Mouse (Mus musculus) adrenal gland, postnatal 25 days (tissue): ENCODE data around the gene St3gal3. TPM values are rescaled to one million over a fixed set of nuclear protein-coding genes. Genes with fewer than 3 reads are reported as not detected.

Experiments used
- DNase-seq: peaks from one replicate; pipeline ENCODE4 v3.0.0; 2021; ENCODE audit warnings: mixed read lengths
- total RNA-seq: library from RNA; stranded (reverse); gene quantifications from 2 replicates; pipeline ENCODE4 v1.2.3, GENCODE M21; 2021

The St3gal3 gene
- total RNA-seq, 1 experiment from 2014 or later = 33.0 TPM

DNA sequence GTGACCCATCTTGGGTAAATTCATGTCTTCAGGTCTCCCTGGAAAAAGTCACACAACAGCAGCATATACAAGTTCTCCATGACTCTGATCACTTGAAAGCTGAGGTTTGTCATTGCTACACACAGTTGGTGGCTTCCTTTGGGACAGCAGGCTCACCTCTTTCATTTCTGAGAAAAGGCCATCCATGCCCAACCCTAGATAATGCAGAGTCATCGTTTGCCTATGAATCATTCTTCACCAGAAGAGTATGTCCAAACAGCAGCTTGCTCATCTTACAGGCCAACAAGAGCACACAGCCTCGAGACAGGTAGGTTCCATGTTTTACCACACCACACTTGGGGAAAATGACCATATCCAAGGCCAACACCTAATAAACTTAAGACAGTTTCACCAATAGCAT, 45.9 kb downstream of the St3gal3 start:
- DNase-seq = no peak

DNA sequence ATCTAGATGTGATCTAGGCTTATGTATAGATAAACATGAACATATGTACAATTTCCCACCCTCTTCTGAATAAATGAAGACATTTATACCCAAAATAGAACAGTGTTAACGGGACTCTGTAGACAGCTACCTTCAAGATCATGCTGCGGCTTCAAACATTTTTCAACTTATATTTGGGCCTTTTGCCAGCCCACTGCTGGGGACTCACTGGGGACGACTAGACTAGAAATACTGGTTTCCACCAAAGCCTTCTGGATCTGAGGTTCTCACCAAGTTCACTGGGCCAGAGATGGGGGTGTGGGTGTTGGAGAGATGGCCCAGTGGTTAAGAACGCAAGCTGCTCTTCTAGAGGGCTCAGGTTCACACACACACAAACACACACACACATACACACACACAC, 49.7 kb downstream of the St3gal3 start:
- no peak for DNase-seq

DNA sequence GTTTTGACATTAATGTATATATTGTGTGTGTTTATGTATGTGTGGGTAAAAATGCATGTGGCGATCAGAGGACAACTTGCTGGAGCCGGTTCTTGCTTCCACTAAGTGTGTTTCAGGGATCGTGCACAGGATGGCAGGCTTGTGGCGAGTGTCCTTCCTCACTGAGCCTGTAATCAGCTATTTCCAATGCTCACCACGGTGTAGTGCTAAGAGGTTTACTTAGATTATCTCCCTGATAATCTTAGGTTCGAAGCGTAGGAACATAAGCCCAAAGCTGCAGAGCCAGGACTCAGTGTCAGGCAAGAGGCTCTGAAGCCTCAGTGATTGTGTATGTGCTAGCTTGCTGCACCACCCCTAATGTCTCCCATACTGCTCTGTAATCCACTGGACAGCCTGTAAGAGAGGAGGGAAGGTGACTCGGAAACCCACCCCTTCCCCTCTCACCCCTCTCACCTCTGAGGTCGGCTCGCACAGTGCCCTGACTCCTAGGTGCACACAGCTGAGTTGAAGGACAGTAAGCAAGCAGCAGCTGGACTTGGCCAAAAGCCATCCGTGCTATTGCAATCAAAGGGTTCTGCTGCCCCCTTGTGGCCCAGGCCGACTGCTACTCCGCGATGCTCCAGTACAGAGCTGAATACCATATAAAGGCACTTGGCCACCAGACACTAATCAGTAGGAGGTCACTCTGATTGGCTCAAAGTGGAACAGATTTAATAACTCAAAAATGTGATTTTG, 51.3 kb downstream of the St3gal3 start:
- DNase-seq = peak; percentile 95

DNA sequence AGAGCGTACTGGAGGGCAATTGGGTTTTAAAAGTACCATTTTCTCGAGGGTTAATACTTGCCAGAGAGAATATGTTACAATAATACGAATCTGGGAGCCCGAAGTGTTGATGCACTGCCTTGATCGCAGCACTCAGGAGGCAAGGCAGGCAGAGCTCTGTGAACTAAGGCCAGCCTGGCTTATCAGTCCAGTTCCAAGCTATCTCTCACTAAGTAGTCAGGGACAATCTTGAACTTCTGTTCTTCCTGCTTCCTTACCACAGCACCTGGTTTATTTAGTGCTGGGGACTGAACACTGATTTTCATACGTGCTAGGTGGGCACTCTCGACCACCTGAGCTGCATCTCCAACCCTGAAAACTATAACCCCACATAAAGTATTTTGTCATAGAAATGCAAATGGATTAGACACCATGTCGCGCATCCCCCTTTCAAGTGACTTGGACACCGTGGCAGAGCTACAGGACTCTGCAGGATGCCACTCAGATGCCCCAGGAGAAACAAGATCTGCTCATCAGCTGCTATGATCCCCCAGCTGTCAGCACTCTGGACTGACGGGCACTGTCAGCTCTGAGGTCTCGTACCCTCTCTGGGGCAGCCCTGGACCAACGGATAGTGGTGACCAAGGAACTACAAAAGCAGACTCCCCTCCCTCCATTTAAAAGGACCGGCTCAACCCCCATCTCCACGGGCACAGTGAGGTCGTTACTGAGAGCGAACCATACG, 52.9 kb downstream of the St3gal3 start:
- no peak for DNase-seq

DNA sequence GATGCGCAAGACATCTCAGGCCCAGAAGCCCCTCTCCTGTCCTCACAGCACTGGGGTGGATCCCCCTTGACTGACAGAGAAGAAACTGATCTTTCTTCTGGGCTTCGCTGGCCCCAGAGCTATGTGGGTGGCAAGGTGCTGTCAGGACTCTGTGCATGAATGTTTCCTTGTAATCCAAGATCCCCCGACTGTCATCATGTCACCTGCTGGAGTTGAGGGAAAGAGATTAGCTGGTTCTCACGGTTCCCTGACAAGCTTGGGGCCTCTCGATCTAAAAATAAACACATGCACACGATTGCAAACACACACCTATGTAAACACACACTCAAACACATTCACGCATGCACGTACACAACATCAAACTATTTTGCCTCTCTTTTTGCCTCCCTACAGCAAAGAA, 54.2 kb downstream of the St3gal3 start:
- DNase-seq = no peak

DNA sequence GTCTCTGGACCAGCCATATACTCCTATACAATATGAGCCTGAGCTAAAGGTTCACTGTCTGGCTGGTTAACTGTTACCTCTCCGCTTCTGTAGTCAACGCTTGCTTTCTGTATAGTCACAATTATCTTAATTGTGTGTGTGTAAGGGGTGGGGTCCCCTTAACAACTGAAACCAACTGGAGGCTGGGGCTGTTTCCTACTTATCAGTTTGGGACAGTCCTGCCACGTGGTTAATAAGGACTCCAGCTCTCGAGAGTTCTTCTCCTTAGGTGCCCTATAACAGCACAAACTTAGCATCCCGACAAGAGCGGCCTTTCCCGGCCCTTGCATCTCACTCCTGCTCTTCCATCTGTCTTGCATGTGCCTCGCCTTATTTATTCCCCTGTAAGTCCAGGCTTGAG, 55.5 kb downstream of the St3gal3 start:
- no peak for DNase-seq

DNA sequence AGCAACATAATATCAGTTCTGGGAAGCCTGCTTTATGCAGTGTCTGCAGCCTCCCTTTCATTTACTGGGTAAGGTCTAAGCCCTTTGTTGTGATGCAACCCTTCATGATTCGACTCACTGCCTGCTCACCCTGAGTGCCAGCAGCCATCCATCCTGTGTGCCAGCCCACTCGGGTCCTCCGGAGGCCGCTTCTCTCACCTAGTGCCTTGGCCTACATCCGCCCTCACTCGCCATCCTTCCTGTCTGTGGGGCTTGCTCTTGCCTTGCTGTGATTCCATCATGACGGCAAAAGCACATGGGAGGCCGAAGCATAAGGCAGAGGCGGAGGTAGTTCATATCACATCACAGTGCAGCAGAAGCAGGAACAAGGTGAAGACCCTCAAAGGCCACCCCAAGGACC, 56.1 kb downstream of the St3gal3 start:
- no peak for DNase-seq

DNA sequence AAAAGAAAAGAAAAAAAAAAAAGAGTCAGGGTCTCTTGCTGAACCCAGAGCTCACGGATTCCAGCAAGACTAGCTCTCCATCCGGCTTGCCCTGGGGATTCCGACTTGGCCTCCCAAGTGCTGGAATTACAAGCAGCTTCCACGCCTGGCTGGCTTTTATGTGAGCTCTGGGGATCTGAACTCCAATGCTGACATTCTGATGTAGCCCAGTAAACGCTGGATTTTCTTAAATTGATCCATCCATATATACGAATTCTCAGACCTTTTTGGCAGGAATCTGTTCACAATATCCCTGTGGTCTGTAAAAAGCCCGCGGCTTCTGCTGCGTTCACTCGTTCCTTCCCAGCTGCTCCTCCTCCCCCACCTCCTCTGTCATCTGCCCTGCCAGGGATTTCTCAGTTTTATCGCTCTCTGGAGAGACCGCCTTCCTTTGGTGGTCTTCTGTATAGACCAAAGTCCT, 57.4 kb downstream of the St3gal3 start:
- no peak for DNase-seq

DNA sequence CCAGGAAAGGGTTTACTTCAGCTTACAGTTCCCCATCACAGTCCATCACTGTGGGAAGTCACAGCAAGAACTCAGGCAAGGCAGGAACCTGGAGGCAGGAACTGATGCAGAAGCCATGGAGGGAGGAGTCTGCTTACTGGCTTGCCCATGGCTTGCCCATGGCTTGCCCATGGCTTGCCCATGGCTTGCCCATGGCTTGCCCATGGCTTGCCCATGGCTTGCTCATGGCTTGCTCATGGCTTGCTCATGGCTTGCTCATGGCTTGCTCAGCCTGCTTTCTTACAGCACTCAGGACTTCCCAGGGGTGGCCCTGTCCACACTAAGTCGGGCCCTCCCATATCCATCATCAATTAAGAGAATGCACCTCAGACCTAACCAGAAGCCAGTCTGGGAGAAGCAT, 58.1 kb downstream of the St3gal3 start:
- DNase-seq = no peak

DNA sequence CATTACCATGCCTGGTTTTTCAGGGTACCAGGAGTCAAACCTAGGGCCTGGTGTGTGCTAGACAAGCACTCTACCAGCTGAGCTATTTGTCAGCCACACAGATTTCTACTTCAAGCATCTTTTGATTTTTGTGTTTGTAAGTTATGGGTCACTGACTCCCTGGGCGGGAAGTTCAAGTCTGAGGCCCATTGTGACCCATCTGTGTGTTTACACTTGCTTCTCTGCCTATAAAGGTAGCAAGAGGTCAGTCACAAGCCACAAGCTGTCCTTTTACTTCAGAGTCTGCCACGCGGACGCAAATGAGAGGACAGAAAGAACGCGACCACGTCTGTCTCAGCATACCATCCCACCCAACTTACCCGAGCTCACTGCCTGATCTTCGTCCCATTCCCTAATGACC, 59.4 kb downstream of the St3gal3 start:
- no peak for DNase-seq

DNA sequence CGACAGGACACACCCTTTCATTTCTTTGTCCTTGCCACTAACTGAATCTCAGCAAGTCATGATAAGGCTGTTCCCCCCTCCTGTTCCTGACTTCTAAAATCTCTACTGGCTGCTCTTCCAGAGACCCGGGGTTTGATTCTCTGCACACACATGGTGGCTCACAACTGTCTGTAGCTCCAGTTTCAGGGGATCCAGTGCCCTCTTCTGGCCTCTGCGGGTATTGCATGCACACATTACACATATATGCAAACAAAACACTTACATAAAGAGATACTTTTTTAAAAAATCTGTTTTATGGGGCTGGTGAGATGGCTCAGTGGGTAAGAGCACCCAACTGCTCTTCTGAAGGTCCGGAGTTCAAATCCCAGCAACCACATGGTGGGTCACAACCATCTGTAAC, 60.5 kb downstream of the St3gal3 start:
- no peak for DNase-seq

DNA sequence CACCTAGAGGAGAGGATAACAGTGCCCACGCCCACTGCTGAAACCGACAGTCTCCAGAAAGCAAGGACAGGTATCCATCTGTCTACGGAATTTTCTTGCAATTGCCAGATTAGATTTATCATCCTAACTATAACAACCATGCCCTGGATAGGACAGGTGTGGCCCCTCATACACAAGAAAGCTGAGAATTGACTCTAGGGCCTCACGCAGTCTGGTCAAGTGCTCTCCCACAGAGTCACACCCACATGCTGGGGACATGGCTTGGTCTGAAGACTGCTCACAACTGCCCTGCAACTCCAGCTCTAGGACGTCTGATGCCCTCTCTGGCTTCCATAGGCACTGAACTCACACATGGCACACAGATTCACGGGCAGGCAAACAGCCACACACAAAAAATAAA, 61.6 kb downstream of the St3gal3 start:
- DNase-seq = no peak

DNA sequence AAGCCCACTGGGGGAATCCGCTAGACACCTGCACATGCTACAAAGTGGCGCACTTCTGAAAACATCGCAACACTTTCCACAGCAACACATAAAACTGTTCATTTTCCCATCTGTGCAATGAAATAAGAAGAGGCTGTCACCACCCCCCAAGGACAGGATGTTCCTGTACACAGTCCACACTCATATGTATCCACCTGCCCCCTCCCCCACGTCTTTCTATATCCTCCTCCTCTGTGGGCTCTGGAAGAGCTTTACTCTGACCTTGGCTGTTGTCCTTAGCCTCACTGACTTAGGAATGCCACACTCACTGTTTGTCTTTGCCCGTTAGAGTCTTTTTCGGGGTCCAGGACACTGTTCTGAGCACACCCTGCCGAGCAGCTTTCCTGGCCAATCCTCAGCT, 62.8 kb downstream of the St3gal3 start:
- DNase-seq = no peak

DNA sequence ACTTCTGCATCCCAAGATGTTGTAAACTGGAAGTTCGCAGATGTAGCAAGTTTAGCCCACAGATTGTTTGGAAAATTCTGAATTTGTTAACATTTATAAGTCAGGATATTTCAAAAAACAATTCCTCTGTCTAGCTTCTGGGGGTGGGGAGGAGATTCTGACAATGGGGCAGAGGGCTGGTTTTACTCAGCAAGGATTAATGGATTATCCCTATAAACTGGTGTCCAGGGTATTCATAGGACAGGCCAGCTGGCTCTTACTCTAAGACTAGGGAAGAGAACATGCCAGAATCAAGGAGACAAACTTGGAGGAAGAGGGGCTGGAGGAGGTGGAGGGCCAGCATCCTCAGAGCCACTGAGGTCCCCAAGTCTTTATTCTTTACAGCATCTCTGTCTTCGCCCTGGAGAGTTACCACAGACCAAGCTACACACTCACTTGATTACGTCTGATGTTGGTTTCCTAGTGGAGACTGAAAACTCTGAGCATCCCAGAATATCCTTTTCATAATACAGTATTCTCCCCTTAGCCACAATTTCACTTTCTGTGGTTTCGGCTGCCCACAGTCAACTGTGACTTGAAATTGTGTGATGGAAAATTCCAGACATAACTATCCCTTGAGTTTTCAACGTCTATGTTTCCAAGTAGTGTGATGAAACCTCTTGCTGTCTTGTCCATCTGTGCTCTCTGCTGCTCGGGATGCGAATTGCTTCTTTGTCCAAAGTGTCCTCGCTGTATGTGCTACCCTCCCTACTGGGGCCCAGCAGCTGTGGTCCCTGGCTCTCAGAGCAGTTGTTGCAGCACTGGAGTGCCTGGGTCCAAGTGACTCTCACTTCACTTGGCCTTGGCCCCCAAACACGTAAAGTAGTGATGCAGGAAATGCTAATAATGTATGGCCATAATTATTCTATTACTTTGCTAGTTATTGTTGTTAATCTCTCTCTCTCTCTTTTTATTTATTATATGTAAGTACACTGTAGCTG, 64.2 kb downstream of the St3gal3 start:
- no peak for DNase-seq

DNA sequence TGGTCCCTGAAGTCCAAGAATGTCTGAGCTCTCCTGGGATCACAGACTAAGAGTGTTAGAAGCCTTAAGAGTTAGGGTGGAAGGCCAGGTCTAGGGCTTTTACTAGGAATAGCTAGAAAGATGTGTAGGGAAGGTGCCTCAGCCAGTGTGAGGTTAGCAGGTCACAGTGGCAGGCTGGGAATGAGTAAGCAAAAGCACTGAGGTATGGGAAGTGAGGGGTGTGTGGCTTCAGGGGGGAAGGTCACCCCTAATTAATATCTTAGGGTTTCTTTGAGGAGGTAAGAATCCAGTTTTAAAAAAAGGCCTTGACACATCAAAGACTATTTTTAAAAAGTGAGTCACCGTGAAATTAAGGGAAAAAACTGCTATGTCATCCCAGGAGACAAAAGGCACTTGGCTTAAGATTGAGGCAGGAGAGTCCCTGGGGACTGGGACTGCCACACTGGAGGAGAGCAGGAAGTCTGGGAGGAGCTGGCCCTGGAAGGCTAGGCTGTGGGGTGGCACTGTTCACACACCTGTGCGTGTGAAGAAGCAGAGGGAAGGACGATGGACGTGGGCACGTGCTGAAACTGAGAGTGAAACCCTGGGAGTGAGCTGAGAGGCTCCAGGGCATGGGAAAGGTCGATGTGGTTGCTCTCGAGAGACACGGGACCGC, 72.8 kb downstream of the St3gal3 start:
- no peak for DNase-seq

DNA sequence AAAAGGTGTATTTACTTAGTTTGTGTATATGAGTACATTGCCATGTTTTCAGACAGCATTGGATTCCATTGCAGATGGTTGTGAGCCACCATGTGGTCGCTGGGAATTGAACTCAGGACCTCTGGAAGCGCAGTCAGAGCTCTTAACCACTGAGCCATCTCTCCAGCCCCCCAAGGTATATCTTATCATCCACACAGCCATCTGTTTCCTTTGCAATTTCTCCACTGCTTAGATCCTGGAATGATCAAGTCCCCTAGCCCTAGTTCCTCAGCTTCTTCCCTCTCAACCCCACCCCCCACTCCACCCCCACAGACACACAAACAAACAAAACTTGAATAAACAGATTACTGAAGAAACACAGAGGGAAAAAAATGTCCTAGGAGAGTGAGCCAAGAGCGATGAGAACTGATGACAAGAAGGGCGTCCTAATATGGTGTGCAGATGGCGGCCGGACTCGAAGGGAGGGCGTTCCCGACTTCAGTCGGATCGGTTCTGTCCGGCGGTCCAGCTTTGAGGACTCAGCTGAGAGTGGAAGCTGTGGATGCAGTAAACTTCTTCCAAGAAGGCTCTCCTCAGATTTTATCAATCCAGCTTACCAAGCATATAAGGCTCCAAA, 73.7 kb downstream of the St3gal3 start:
- no peak for DNase-seq

DNA sequence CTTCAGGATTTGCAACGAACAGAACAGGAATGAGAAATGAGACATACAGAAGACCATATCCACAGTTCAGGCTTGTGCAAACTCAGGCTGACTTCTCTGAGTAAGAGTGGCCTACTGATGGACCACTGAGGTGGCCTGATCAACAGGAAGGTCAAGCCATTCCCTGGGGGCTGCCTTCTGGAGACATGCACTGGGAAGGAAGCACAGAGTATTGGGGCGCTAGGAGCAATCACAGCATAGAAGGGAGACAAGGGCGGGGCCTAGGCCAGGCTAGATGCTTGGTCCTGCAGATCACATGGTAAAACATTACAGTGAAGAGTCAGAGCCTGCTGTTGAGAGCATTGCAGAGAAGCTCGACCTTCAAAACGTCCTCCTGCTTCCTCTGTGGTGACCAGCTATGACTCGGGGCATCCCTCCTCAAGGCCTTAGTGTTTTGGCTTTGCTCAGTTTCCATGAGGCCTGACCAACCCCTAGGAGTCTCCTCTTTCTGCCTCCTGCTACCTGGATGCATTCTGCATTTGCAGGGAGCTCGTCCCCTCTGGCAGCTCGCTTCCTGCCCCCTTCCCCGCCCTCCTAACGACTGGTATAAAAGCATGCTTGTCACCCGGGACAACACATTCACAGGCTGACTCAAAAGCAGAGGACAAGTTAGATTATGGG, 74.8 kb downstream of the St3gal3 start:
- DNase-seq = peak; percentile 19

DNA sequence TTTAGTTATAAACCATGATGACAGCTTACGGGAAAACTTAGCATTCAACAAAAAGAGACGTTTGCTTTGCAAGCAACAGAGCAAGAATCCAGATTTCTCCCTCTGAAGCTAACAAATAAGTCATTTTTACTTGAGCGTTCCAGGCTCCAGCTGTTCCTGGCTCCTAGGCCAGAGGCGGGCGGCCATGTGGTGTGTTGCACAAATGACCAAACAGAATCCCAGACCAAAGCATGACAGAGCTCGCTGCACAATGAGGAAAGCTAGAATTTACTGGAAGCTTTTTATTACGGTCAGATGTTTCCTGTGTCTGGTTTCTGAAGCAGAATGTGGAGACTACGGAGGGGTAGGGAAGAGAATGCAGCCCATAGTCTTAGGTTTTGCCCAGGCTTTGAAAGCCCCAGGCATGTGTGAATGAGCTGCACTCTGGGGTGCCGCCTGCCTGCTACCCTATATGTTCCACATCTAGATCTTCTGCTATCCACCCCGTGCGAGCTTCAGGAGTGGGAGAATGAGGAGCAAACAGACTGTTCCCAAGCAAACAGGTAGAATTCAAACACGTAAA, 76.5 kb downstream of the St3gal3 start:
- no peak for DNase-seq

DNA sequence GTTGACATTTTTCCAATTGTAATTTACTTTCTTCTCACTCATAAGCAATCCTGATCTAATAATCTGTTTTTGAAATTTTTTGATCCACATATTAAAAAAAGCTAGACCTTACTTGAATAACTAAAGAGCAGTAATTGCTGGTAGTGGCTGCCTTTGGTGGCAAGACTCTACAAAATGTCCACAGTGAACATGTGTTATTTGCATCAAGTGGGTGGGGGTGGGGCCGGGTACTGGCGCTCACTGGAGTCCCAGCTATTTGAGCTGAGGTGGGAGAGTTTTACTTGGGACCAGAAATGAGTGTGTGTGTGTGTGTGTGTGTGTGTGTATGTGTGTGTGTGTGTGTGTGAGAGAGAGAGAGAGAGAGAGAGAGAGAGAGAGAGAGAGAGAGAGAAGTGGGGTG, 77.6 kb downstream of the St3gal3 start:
- no peak for DNase-seq

DNA sequence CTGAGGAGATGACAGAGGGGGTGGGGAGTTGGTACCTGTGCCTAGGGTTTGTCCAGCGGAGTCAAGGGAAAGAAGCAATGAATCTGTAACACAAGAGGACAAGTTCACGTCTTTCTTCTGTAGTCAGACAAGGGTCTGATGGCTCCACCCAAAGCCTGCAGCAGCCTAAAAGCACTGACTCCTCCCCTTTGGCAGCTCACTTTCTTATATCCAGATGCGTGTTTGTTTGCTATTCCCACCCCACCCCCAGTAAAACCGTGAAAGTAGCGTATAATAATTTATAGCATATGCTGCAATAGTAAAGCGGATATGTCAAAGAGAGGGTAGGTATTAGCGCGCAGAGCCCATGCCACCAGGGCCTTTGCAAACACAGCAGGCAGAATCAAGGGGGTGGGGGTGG, 80.1 kb downstream of the St3gal3 start:
- DNase-seq = no peak

DNA sequence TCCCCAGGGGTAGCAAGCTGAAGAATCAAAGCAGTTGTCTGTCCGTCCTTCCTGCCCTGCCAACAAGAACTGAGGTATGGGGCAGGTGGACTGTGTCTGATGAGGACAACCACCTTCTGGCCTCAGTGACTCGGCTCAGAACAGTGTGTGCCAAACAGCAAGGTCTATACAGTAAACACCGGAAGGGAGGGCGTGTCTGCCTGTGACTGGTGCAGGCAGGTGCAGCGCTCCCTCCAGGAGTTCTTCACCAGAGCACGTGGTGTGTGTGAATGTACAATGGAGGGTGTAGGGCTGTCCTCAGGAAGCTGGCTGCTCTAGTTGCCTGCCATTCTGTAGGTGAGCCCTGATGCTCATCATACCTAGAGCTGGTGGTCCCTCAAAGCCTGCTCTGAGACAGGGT, 80.8 kb downstream of the St3gal3 start:
- no peak for DNase-seq
